Mouse (Mus musculus): ENCODE measurements around the gene Retreg1.

The Retreg1 gene

DNA sequence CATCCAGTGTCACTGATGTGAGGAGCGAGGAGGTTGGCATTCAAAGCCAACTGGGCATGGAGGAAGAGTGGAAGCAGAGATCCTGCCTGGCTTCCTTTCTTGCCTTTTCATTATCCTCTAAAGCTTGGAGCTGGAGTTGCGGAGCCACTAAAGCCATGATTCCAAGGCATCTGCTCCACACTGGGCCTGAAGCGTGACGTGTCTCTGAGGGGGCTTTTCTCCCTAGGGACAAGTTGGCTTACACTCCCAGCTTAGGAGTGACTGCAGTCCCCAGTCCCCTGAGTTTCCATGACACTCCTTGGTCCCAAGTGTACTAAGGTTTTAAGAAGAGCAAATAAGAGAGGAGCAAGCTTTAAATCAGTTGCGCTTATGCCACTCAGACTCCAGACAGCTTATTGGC lies 179.7 kb downstream of the Retreg1 start:
- DNase-seq, result no peak

All from kidney, adult 18-20 months (tissue).